Mouse (Mus musculus) embryonic stem cell, embryonic (primary cell): ENCODE measurements around the gene Pmf1.

Source experiments
- CTCF ChIA-PET, 4 experiments: fragments of 300-600 bp in 2 of 4; fragments of 350-600 bp in 2 of 4; sonication (Branson Sonifier 250); formaldehyde crosslinking; loops; one replicate each; lab custom pipeline; 2022; ENCODE audit warnings: inconsistent platforms in 2 of 4; lab: Charles Lee
- POLR2A ChIA-PET, 4 experiments: fragments of 300-600 bp in 2 of 4; fragments of 350-600 bp in 2 of 4; sonication (Branson Sonifier 250); formaldehyde crosslinking; loops; one replicate each; lab custom pipeline; 2022; ENCODE audit warnings: antibody characterized with exemption in 4 of 4, inconsistent platforms in 1 of 4; lab: Charles Lee

Gene Pmf1

GRCm38 (mm10) chr3:88424605-88425329, 14.6 kb upstream of the Pmf1 start, which contains the start of gene Slc25a44:
Gene Slc25a44 (minus strand): TSS chr3:88425139.
- ChIA-PET POLR2A (interaction anchor here in 3 of 4 experiments (0.5 to 7.5 kb wide), 61 partner anchors 9 to 1711 kb away, joined by 3 to 120 read pairs (median 4); partner anchors contain the start of genes Pmf1 (in 3 of the 3), Smg5 (in 3 of the 3), Tmem79 (in 3 of the 3) and Cct3 (in 1 of the 3)), CTCF (interaction anchor here (0.5 to 1.7 kb wide), 24 partner anchors 9 to 349 kb away, joined by 3 to 12 read pairs (median 4); partner anchors contain the start of genes Lmna (in 1 of the 4) and Pmf1 (in 1 of the 4))

- CTCF ChIA-PET, result interaction anchor here in 3 of 4 experiments (0.6 to 1.2 kb wide), 4 partner anchors 12 to 105 kb away, joined by 3 to 5 read pairs (median 4); partner anchors contain the start of gene Pmf1 (in 1 of the 3)
Observed at GRCm38 (mm10) chr3:88422020-88422720, 12.0 kb upstream of the Pmf1 start.

DNA sequence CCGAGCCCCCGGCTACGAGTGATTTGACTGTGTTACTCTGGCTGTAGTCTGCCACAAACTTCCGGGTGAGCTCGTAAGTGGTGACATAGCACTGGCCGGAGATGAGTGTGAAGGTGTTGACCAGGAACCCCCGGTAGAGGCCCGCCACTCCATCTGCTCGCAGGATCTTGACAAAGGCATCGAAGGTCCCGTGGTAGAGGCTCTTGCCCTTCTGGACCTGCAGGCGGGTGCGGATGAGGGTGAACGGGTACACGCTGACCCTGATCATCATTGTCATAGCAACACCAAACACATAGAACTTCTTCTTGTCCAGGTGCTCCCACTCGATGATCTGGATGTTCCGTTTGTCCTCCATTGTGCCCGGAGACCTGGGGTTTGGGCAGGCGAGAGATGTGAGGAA, 10.6 kb upstream of the Pmf1 start:
- POLR2A ChIA-PET, result interaction anchor here in 2 of 4 experiments (1.3 to 3.4 kb wide), 2 partner anchors 11 to 85 kb away, joined by 3 to 19 read pairs; partner anchors contain the start of genes Pmf1 (in 1 of the 2), Smg5 (in 1 of the 2) and Tmem79 (in 1 of the 2)
- CTCF ChIA-PET, result no interaction called here

More at GRCm38 (mm10) chr3:88422020-88422720, 12.0 kb upstream of the Pmf1 start:
- POLR2A ChIA-PET, result interaction anchor here in 3 of 4 experiments (0.8 to 7.5 kb wide), 8 partner anchors 10 to 86 kb away, joined by 3 to 119 read pairs (median 3); partner anchors contain the start of genes Pmf1 (in 2 of the 3), Smg5 (in 1 of the 3) and Tmem79 (in 1 of the 3)

DNA sequence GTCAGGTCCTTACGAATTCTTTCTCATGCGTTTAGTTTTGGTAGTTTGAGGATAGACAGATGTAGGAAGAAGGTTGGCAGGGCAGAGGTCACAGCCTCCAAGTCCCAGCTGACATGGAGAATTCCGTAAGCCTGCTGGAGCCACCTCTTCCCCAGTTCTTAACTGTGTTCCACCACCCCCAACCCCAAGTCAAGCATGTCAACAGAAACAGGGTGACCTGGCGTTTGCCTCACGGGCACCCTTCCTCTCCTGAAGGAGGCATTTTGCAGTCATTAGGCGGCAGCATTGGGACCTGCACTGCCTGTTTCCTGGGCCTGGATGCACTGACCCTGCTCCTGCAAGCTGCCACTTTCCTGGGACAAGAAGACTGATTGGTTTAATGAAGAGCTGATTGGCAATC, 7.9 kb upstream of the Pmf1 start:
- POLR2A ChIA-PET, result interaction anchor here (0.7 to 3.4 kb wide), 11 partner anchors 8 to 152 kb away, joined by 3 to 23 read pairs (median 3); partner anchors contain the start of genes Pmf1 (in 3 of the 4), Smg5 (in 1 of the 4) and Tmem79 (in 1 of the 4)
- CTCF ChIA-PET, result interaction anchor here in 1 of 4 experiments (0.7 to 1.9 kb wide), 5 partner anchors 11 to 65 kb away, joined by 3 to 5 read pairs (median 3); no protein-coding TSS in a partner anchor

- CTCF ChIA-PET, result interaction anchor here in 1 of 4 experiments (0.6 to 2.0 kb wide), 3 partner anchors 8 to 962 kb away, joined by 3 to 6 read pairs (median 4); partner anchors contain the start of gene Slc25a44
- POLR2A ChIA-PET, result interaction anchor here in 2 of 4 experiments (0.9 to 2.2 kb wide), 8 partner anchors 8 to 80 kb away, joined by 3 to 14 read pairs (median 4); partner anchors contain the start of genes Slc25a44 (in 1 of the 2), Smg5 (in 1 of the 2) and Tmem79 (in 1 of the 2)
Observed at GRCm38 (mm10) chr3:88415668-88416067, 5.5 kb upstream of the Pmf1 start.

DNA sequence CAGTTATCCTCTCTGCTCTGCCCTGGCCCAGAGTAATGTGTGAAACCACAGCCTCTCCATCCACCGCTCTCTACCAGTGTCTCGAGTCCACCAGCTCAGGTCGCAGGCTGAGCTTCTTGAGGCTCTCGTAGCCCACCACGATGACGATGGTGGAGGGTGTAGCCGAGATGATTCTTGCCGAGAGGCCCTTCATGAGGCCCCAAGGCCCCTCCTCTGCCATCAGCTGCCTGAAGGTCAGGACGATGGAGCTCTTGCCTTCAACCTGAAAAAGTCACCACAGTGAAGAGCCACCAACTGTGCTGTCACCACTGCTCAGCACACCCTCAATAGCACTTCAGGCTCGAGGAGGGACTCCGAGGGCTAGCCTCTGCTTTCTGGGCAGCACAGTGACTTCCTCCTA, 2.5 kb upstream of the Pmf1 start:
- ChIA-PET POLR2A (interaction anchor here in 2 of 4 experiments (0.9 to 8.6 kb wide), 6 partner anchors 9 to 97 kb away, joined by 3 to 119 read pairs (median 8); partner anchors contain the start of genes Slc25a44 (in 2 of the 2), Smg5 (in 2 of the 2) and Tmem79 (in 2 of the 2)), CTCF (interaction anchor here in 1 of 4 experiments (0.5 to 1.1 kb wide), 2 partner anchors 54 to 1112 kb away, joined by 3 read pairs; no protein-coding TSS in a partner anchor)

- ChIA-PET POLR2A (interaction anchor here in 2 of 4 experiments (1.0 to 8.6 kb wide), 4 partner anchors 13 to 76 kb away, joined by 4 to 119 read pairs (median 12); partner anchors contain the start of genes Slc25a44 (in 2 of the 2), Smg5 (in 2 of the 2) and Tmem79 (in 2 of the 2)), CTCF (interaction anchor here in 1 of 4 experiments (0.7 kb wide), 1 partner anchor 10 kb away, joined by 4 read pairs; no protein-coding TSS in a partner anchor)
Observed at GRCm38 (mm10) chr3:88411681-88412080, 1.6 kb upstream of the Pmf1 start.

- POLR2A ChIA-PET, result interaction anchor here (0.5 to 8.6 kb wide), 152 partner anchors 8 to 679 kb away, joined by 3 to 120 read pairs (median 5); partner anchors contain the start of genes Smg5 (in 4 of the 4), Tmem79 (in 4 of the 4), Cct3 (in 3 of the 4) and Lamtor2 (in 3 of the 4)
- CTCF ChIA-PET, result interaction anchor here (0.5 to 7.2 kb wide), 22 partner anchors 9 to 1026 kb away, joined by 3 to 190 read pairs (median 5); partner anchors contain the start of genes Pbxip1 (in 1 of the 4), Slc25a44 (in 1 of the 4), Smg5 (in 1 of the 4) and Tmem79 (in 1 of the 4)
Observed at GRCm38 (mm10) chr3:88410645-88411031, 507 bp upstream of the Pmf1 start.

DNA sequence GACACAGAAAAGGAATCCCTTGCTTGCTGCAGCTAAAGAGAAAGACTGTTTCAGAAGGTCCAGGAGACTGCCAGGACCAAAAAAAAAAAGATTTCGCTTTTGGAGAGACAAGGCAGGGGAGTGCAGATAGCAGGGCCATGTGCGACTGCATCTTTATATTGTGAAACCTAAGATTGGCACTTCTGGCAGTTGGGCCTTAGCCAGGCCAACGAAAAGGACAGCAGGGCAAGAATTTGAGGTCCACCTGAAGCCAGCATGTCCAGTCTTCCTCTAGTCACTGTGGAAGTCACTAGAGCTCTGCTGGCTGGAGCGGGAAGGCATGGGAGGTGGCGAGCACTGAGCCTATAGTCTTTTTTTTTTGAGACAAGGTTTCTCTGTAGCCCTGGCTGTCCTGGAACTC, 1.2 kb downstream of the Pmf1 start:
- POLR2A ChIA-PET, result interaction anchor here (0.6 to 8.6 kb wide), 70 partner anchors 10 to 615 kb away, joined by 3 to 120 read pairs (median 8); partner anchors contain the start of genes Lmna (in 3 of the 4), Slc25a44 (in 3 of the 4), Cct3 (in 2 of the 4) and Lamtor2 (in 2 of the 4)
- CTCF ChIA-PET, result interaction anchor here (1.3 to 7.2 kb wide), 11 partner anchors 11 to 75 kb away, joined by 3 to 190 read pairs (median 12); no protein-coding TSS in a partner anchor

- POLR2A ChIA-PET, result interaction anchor here (0.6 to 8.6 kb wide), 62 partner anchors 8 to 1645 kb away, joined by 3 to 120 read pairs (median 4); partner anchors contain the start of genes Slc25a44 (in 3 of the 4), Smg5 (in 3 of the 4), Tmem79 (in 3 of the 4) and Sema4a (in 2 of the 4)
- CTCF ChIA-PET, result interaction anchor here (0.5 to 7.2 kb wide), 87 partner anchors 8 to 274 kb away, joined by 3 to 190 read pairs (median 4); partner anchors contain the start of genes Slc25a44 (in 3 of the 4), Cct3 (in 1 of the 4), Lmna (in 1 of the 4) and Paqr6 (in 1 of the 4)
Observed at GRCm38 (mm10) chr3:88407529-88407928, 2.6 kb downstream of the Pmf1 start.

DNA sequence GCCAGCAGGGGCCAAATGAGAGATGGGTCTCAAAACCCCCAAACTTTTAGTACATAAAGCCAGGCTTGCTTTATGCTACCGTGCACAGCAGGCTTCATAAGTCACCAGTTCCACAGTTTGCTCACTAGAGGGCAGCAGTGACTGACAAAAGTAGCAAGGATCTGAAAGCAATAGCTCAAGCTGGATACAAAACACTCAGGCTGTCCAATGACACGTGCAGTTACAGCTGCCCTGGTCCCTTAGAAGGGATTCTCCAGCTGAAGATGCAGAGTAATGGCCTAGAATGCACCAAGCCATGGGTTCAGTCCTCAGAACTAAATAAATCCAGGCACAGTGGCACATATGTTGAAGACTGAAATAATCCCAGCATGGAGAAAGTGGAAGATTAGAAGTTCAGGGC, 3.0 kb downstream of the Pmf1 start:
- ChIA-PET CTCF (interaction anchor here (0.5 to 7.2 kb wide), 88 partner anchors 8 to 274 kb away, joined by 3 to 190 read pairs (median 4); partner anchors contain the start of genes Slc25a44 (in 3 of the 4), Cct3 (in 1 of the 4), Lmna (in 1 of the 4) and Paqr6 (in 1 of the 4)), POLR2A (interaction anchor here (0.6 to 8.6 kb wide), 61 partner anchors 8 to 1646 kb away, joined by 3 to 120 read pairs (median 4); partner anchors contain the start of genes Slc25a44 (in 3 of the 4), Smg5 (in 3 of the 4), Tmem79 (in 3 of the 4) and Sema4a (in 2 of the 4))

GRCm38 (mm10) chr3:88403522-88404230, 6.5 kb downstream of the Pmf1 start:
- ChIA-PET CTCF (interaction anchor here in 2 of 4 experiments (0.6 to 7.2 kb wide), 3 partner anchors 66 to 375 kb away, joined by 5 to 190 read pairs (median 5); no protein-coding TSS in a partner anchor), POLR2A (interaction anchor here in 1 of 4 experiments (0.7 to 1.6 kb wide), 4 partner anchors 14 to 355 kb away, joined by 3 to 5 read pairs (median 4); partner anchors contain the start of gene Slc25a44)

GRCm38 (mm10) chr3:88398666-88399065, 11.5 kb downstream of the Pmf1 start:
- CTCF ChIA-PET, result interaction anchor here in 1 of 4 experiments (1.6 kb wide), 1 partner anchor 9 kb away, joined by 9 read pairs; no protein-coding TSS in a partner anchor
- POLR2A ChIA-PET, result interaction anchor here in 2 of 4 experiments (1.2 to 7.0 kb wide), 4 partner anchors 10 to 68 kb away, joined by 3 to 50 read pairs (median 26); partner anchors contain the start of genes Pmf1 (in 2 of the 2) and Slc25a44 (in 1 of the 2)

DNA sequence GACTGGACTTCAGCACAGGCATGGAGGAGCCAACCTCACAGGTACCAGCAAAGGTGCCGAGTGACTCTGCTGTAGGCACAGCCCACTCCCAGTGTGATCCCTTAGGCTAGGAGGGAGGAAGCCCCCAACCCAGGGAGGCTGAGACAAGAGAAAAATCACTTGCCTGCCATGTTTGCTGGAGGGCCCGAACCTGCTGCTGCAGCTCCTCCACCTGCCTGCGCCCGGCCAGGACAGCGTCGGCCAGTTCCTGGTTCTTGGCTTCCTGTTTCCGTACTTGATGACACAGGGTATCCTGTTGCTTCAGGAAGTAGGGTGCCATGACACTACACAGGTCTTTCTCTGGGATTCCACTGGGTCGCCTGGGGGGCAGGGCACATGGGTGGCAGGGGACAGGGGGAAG, 14.4 kb downstream of the Pmf1 start:
- ChIA-PET POLR2A (interaction anchor here in 3 of 4 experiments (0.6 to 7.0 kb wide), 8 partner anchors 13 to 173 kb away, joined by 3 to 50 read pairs (median 6); partner anchors contain the start of genes Pmf1 (in 2 of the 3), Lamtor2 (in 1 of the 3), Smg5 (in 1 of the 3) and Tmem79 (in 1 of the 3)), CTCF (interaction anchor here in 3 of 4 experiments (1.1 to 1.7 kb wide), 4 partner anchors 12 to 71 kb away, joined by 3 to 5 read pairs (median 3); no protein-coding TSS in a partner anchor)

DNA sequence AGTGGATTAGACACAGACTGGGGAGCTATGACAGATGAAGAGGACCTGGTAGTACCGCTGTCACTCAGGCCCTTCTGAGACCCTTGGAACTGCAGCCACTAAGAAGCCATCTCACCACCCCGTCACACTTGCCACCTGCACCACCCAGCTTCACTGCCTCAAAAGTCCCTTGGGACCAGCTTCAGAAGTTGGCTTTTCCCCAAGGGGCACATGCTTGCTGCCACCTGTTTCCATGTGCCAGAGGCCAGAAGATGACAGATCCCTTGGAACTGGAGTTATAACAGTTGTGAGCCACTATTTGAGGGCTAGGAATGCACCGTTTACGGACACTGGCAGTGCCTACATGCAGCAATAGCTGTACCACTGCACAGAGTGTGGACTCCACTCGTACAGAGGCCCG, 14.8 kb downstream of the Pmf1 start:
- ChIA-PET POLR2A (interaction anchor here in 3 of 4 experiments (1.0 to 7.0 kb wide), 8 partner anchors 12 to 173 kb away, joined by 3 to 50 read pairs (median 4); partner anchors contain the start of genes Pmf1 (in 2 of the 3), Smg5 (in 1 of the 3) and Tmem79 (in 1 of the 3)), CTCF (interaction anchor here in 3 of 4 experiments (1.1 to 1.7 kb wide), 5 partner anchors 12 to 72 kb away, joined by 3 to 5 read pairs (median 3); no protein-coding TSS in a partner anchor)
